Mouse (Mus musculus): ENCODE data around the gene Pde7b. TPM values are rescaled to one million over a fixed set of nuclear protein-coding genes. Genes with fewer than 3 reads are reported as not detected.
"Not testable (repeated sequence)": the region's sequence is repeated elsewhere in the genome, so short reads cannot be mapped to it uniquely, and the experiment has no call there.

Pde7b gene
- polyA plus RNA-seq, 2 experiments: 7.0 to 8.8 TPM

- Histone ChIP-seq H3K27ac (replicated peaks; ENCODE audit: low read depth, low read length) (no peak overlapping the region), H3K4me3 (replicated peaks; ENCODE audit: low read length) (no peak overlapping the region), H3K4me1 (ENCODE audit: control insufficient read depth, insufficient read depth, low read length) (no peaks in the 10 kb centered on the region), H3K27me3 (ENCODE audit: control insufficient read depth, insufficient read depth, low read length) (no peaks in the 10 kb centered on the region), H3K36me3 (ENCODE audit: control insufficient read depth, insufficient read depth, low read length) (no peaks in the 10 kb centered on the region), H3K9ac (ENCODE audit: low read depth, low read length, severe bottlenecking) (no peak overlapping the region), H3K9me3 (ENCODE audit: control insufficient read depth, low read length) (no peaks in the 10 kb centered on the region), H3K4me2 (replicated peaks; ENCODE audit: low read depth, low read length, severe bottlenecking) (no peak overlapping the region)
- ATAC-seq (ENCODE audit: low FRiP score, low read depth) (no peak), DNase-seq (ENCODE audit: low spot score) (no peak)
- no peak for TF ChIP-seq POLR2A (IDR thresholded peaks at IDR 0.05; ENCODE audit: borderline replicate concordance, extremely low read depth, insufficient read depth, insufficient read length)
- WGBS: 81% methylated on average over 9 of the region's 9 CpGs
Measured at GRCm38 (mm10) chr10:20518529-20518889, 206.4 kb downstream of the Pde7b start.

- not testable (repeated sequence) for H3K9ac ChIP-seq (ENCODE audit: low read depth, low read length, severe bottlenecking); DNase-seq (ENCODE audit: low spot score); H3K27ac ChIP-seq (replicated peaks; ENCODE audit: low read depth, low read length); H3K9me3 ChIP-seq (ENCODE audit: control insufficient read depth, low read length); H3K4me2 ChIP-seq (replicated peaks; ENCODE audit: low read depth, low read length, severe bottlenecking); H3K4me3 ChIP-seq (replicated peaks; ENCODE audit: low read length); H3K36me3 ChIP-seq (ENCODE audit: control insufficient read depth, insufficient read depth, low read length); ATAC-seq (ENCODE audit: low FRiP score, low read depth); H3K27me3 ChIP-seq (ENCODE audit: control insufficient read depth, insufficient read depth, low read length); H3K4me1 ChIP-seq (ENCODE audit: control insufficient read depth, insufficient read depth, low read length)
- 60% methylated on average over 9 of the region's 9 CpGs for whole genome bisulfite sequencing
Measured at GRCm38 (mm10) chr10:20517756-20518528, 206.9 kb downstream of the Pde7b start.

- H3K9ac ChIP-seq (ENCODE audit: low read depth, low read length, severe bottlenecking): no peak overlapping the region
- H3K27me3 ChIP-seq (ENCODE audit: control insufficient read depth, insufficient read depth, low read length): no peaks in the 10 kb centered on the region
- ATAC-seq (ENCODE audit: low FRiP score, low read depth): no peak
- no peak overlapping the region for H3K4me2 ChIP-seq (replicated peaks; ENCODE audit: low read depth, low read length, severe bottlenecking)
- no peaks in the 10 kb centered on the region for H3K36me3 ChIP-seq (ENCODE audit: control insufficient read depth, insufficient read depth, low read length)
- no peaks in the 10 kb centered on the region for H3K4me1 ChIP-seq (ENCODE audit: control insufficient read depth, insufficient read depth, low read length)
- WGBS: 87% methylated on average over 4 of the region's 4 CpGs
- TF ChIP-seq POLR2A (IDR thresholded peaks at IDR 0.05; ENCODE audit: borderline replicate concordance, extremely low read depth, insufficient read depth, insufficient read length): no peak
- DNase-seq (ENCODE audit: low spot score): no peak
- no peak overlapping the region for H3K27ac ChIP-seq (replicated peaks; ENCODE audit: low read depth, low read length)
- no peaks in the 10 kb centered on the region for H3K9me3 ChIP-seq (ENCODE audit: control insufficient read depth, low read length)
- H3K4me3 ChIP-seq (replicated peaks; ENCODE audit: low read length): no peak overlapping the region
Measured at GRCm38 (mm10) chr10:20513891-20514290, 211.0 kb downstream of the Pde7b start.

GRCm38 (mm10) chr10:20513461-20513860 is 211.4 kb downstream of the Pde7b start:
- ATAC-seq (ENCODE audit: low FRiP score, low read depth): no peak
- Histone ChIP-seq H3K27me3 (ENCODE audit: control insufficient read depth, insufficient read depth, low read length) (no peaks in the 10 kb centered on the region), H3K4me1 (ENCODE audit: control insufficient read depth, insufficient read depth, low read length) (no peaks in the 10 kb centered on the region), H3K27ac (replicated peaks; ENCODE audit: low read depth, low read length) (no peak overlapping the region), H3K9ac (ENCODE audit: low read depth, low read length, severe bottlenecking) (no peak overlapping the region), H3K36me3 (ENCODE audit: control insufficient read depth, insufficient read depth, low read length) (no peaks in the 10 kb centered on the region), H3K4me3 (replicated peaks; ENCODE audit: low read length) (no peak overlapping the region), H3K9me3 (ENCODE audit: control insufficient read depth, low read length) (no peaks in the 10 kb centered on the region), H3K4me2 (replicated peaks; ENCODE audit: low read depth, low read length, severe bottlenecking) (no peak overlapping the region)
- WGBS: 96% methylated on average over 5 of the region's 5 CpGs
- no peak for TF ChIP-seq POLR2A (IDR thresholded peaks at IDR 0.05; ENCODE audit: borderline replicate concordance, extremely low read depth, insufficient read depth, insufficient read length)
- DNase-seq (ENCODE audit: low spot score): no peak

GRCm38 (mm10) chr10:20509819-20510218 is 215.1 kb downstream of the Pde7b start:
- TF ChIP-seq POLR2A (IDR thresholded peaks at IDR 0.05; ENCODE audit: borderline replicate concordance, extremely low read depth, insufficient read depth, insufficient read length): no peak
- Histone ChIP-seq H3K27ac (replicated peaks; ENCODE audit: low read depth, low read length) (no peak overlapping the region), H3K4me3 (replicated peaks; ENCODE audit: low read length) (no peak overlapping the region), H3K27me3 (ENCODE audit: control insufficient read depth, insufficient read depth, low read length) (no peaks in the 10 kb centered on the region), H3K4me1 (ENCODE audit: control insufficient read depth, insufficient read depth, low read length) (peaks cover 8% of the 10 kb centered on the region), H3K4me2 (replicated peaks; ENCODE audit: low read depth, low read length, severe bottlenecking) (no peak overlapping the region), H3K9me3 (ENCODE audit: control insufficient read depth, low read length) (no peaks in the 10 kb centered on the region), H3K36me3 (ENCODE audit: control insufficient read depth, insufficient read depth, low read length) (no peaks in the 10 kb centered on the region), H3K9ac (ENCODE audit: low read depth, low read length, severe bottlenecking) (no peak overlapping the region)
- ATAC-seq (ENCODE audit: low FRiP score, low read depth): no peak
- no peak for DNase-seq (ENCODE audit: low spot score)
- WGBS: 66% methylated on average over 4 of the region's 4 CpGs
